Mouse (Mus musculus): ENCODE data around the gene Mmgt2. TPM values are rescaled to one million over a fixed set of nuclear protein-coding genes. Genes with fewer than 3 reads are reported as not detected.

Gene Mmgt2
- polyA plus RNA-seq, 1 experiment from 2014 or later, result 44.2 TPM

- H3K4me3 ChIP-seq, result no peak overlapping the region
- no peaks in the 10 kb centered on the region for H3K4me1 ChIP-seq
- no peak for DNase-seq (ENCODE audit: low spot score)
- no peak overlapping the region for H3K27ac ChIP-seq (replicated peaks)
- no peaks in the 10 kb centered on the region for H3K36me3 ChIP-seq (replicated peaks)
- no peaks in the 10 kb centered on the region for H3K9me3 ChIP-seq
- 75% methylated on average over 4 of the region's 4 CpGs for WGBS
- H3K27me3 ChIP-seq (replicated peaks; ENCODE audit: low read depth, poor library complexity, severe bottlenecking), result no peaks in the 10 kb centered on the region
These were observed 51.3 kb downstream of the Mmgt2 start for GRCm38 (mm10) chr11:62699749-62700148.

DNA sequence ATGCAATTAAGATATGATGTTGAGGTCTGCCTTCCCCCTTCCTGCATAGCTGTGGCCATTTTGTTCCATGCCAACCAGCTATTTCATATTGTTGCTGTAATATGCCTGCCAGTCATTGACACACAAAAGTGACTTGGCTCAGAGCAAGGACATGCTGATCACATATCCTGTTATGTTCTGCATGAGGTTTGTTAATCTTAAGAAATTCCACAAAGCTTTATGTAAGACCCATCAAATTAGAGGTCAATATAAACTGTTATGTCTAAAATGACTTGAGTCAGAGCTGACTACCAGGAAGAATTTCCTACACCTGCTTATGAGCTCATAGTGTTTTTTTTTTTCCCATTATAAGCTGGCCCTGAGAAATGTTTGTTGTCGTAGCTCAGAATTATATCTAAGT, 52.8 kb downstream of the Mmgt2 start:
- Histone ChIP-seq H3K4me3 (no peak overlapping the region), H3K27ac (replicated peaks) (no peak overlapping the region), H3K36me3 (replicated peaks) (no peaks in the 10 kb centered on the region), H3K27me3 (replicated peaks; ENCODE audit: low read depth, poor library complexity, severe bottlenecking) (no peaks in the 10 kb centered on the region), H3K9me3 (no peaks in the 10 kb centered on the region), H3K4me1 (no peaks in the 10 kb centered on the region)
- 91% methylated on average over 1 of the region's 1 CpGs for WGBS
- no peak for DNase-seq (ENCODE audit: low spot score)

DNA sequence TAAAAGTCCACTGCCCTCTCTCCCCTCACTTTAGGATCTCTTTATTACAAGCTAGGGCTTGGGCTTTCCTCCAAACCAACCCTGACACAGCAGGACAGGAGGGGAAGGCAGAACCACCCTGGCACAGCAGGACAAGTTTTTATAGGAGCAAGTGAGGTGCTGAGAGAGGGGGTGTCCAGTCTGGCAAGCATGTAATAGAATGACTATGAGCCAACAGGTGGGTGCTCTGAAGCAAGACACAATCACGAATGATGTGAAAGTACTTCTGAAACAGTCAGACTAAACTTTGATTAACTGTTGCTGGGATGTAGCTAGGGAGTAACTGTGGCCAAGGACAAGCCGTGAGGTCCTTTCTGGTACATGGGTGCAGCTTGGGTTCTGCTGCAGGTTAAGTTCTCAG, 57.7 kb downstream of the Mmgt2 start:
- no peaks in the 10 kb centered on the region for H3K9me3 ChIP-seq
- H3K4me3 ChIP-seq, result no peak overlapping the region
- no peak for DNase-seq (ENCODE audit: low spot score)
- peaks cover 17% of the 10 kb centered on the region for H3K36me3 ChIP-seq (replicated peaks)
- no peaks in the 10 kb centered on the region for H3K27me3 ChIP-seq (replicated peaks; ENCODE audit: low read depth, poor library complexity, severe bottlenecking)
- no peaks in the 10 kb centered on the region for H3K4me1 ChIP-seq
- WGBS, result 92% methylated on average over 2 of the region's 2 CpGs
- no peak overlapping the region for H3K27ac ChIP-seq (replicated peaks)

- Histone ChIP-seq H3K4me1 (no peaks in the 10 kb centered on the region), H3K9me3 (no peaks in the 10 kb centered on the region), H3K27me3 (replicated peaks; ENCODE audit: low read depth, poor library complexity, severe bottlenecking) (no peaks in the 10 kb centered on the region), H3K27ac (replicated peaks) (no peak overlapping the region), H3K4me3 (no peak overlapping the region), H3K36me3 (replicated peaks) (peaks cover 36% of the 10 kb centered on the region)
- DNase-seq (ENCODE audit: low spot score), result no peak
- 84% methylated on average over 7 of the region's 7 CpGs for whole genome bisulfite sequencing
These were observed 59.8 kb downstream of the Mmgt2 start for GRCm38 (mm10) chr11:62708252-62708651.

DNA sequence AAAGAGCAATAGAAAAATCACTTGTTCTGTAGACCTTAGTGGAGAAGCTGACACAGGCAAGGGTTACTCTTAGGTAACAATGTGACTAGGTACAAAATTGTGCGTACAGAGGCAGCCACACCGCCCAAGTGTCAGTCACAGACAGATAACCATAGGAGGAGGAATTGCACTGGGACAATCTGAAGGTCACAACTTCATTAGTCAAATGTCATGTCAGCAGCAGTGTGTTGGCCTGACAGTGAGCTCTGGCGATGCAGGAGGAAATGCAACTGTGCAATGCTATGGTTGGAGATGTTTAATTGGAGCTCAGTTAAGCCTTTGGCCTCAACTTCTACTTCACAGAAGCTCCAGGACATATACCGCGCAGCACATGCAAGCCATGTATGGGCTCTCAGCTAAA, 62.2 kb downstream of the Mmgt2 start:
- Histone ChIP-seq H3K27me3 (replicated peaks; ENCODE audit: low read depth, poor library complexity, severe bottlenecking) (no peaks in the 10 kb centered on the region), H3K9me3 (no peaks in the 10 kb centered on the region), H3K27ac (replicated peaks) (no peak overlapping the region), H3K4me3 (no peak overlapping the region), H3K36me3 (replicated peaks) (peaks cover 56% of the 10 kb centered on the region), H3K4me1 (no peaks in the 10 kb centered on the region)
- no peak for DNase-seq (ENCODE audit: low spot score)
- WGBS, result 92% methylated on average over 5 of the region's 5 CpGs

Other genes starting within 250 kb of the Mmgt2 start
- 14.7 and 15.9 TPM in 2 replicates for gene Pigl, start 190.2 kb upstream of the Mmgt2 start, polyA plus RNA-seq (2016; fragmentation: Nextera tagmentation; extraction: Ambion mirVana)
- 137 and 144 TPM in 2 replicates for gene Ncor1, start 190.1 kb upstream of the Mmgt2 start, polyA plus RNA-seq (2016; fragmentation: Nextera tagmentation; extraction: Ambion mirVana)
- 23.0 and 25.4 TPM in 2 replicates for gene Cenpv, start 109.4 kb upstream of the Mmgt2 start, polyA plus RNA-seq (2016; fragmentation: Nextera tagmentation; extraction: Ambion mirVana)
- 3,487 and 3,558 TPM in 2 replicates for gene Ubb, start 97.5 kb upstream of the Mmgt2 start, polyA plus RNA-seq (2016; fragmentation: Nextera tagmentation; extraction: Ambion mirVana)
- 2.6 and 3.8 TPM in 2 replicates for gene Trpv2, start 74.2 kb upstream of the Mmgt2 start, polyA plus RNA-seq (2016; fragmentation: Nextera tagmentation; extraction: Ambion mirVana)
- gene Lrrc75a, start 141 bp upstream of the Mmgt2 start, polyA plus RNA-seq (2016; fragmentation: Nextera tagmentation; extraction: Ambion mirVana), result 11.2 and 12.9 TPM in 2 replicates
- gene Zfp287, start 83.2 kb downstream of the Mmgt2 start, polyA plus RNA-seq (2016; fragmentation: Nextera tagmentation; extraction: Ambion mirVana), result 13.0 and 14.3 TPM in 2 replicates
- not detected in 2 replicates for gene Gm10428, start 104.4 kb downstream of the Mmgt2 start, polyA plus RNA-seq (2016; fragmentation: Nextera tagmentation; extraction: Ambion mirVana)
- gene Zfp286, start 140.8 kb downstream of the Mmgt2 start, polyA plus RNA-seq (2016; fragmentation: Nextera tagmentation; extraction: Ambion mirVana), result 25.6 and 28.5 TPM in 2 replicates
- 2.9 and 3.7 TPM in 2 replicates for gene Trim16, start 171.6 kb downstream of the Mmgt2 start, polyA plus RNA-seq (2016; fragmentation: Nextera tagmentation; extraction: Ambion mirVana)
- 0.40 and 0.81 TPM in 2 replicates for gene Fbxw10, start 198.4 kb downstream of the Mmgt2 start, polyA plus RNA-seq (2016; fragmentation: Nextera tagmentation; extraction: Ambion mirVana)
- 45.4 and 50.0 TPM in 2 replicates for gene Tvp23b, start 230.8 kb downstream of the Mmgt2 start, polyA plus RNA-seq (2016; fragmentation: Nextera tagmentation; extraction: Ambion mirVana)

Data from embryonic facial prominence, embryonic 10.5 days (tissue).